Mouse (Mus musculus): ENCODE data around the gene Micall1. TPM values are rescaled to one million over a fixed set of nuclear protein-coding genes. Genes with fewer than 3 reads are reported as not detected.

Micall1 gene
- total and polyA plus RNA-seq, 3 experiments, result 1.7 to 8.9 (median 6.7) TPM

GRCm38 (mm10) chr15:79135332-79135731, 26.6 kb downstream of the Micall1 start:
- TF ChIP-seq CTCF (conservative IDR thresholded peaks at IDR 0.05 in 1 of 2, IDR thresholded peaks at IDR 0.05 in 1 of 2; ENCODE audit: low read depth in 2 of 2, low read length in 2 of 2) (no peak), KAT2A (IDR thresholded peaks at IDR 0.05; ENCODE audit: insufficient replicate concordance, low read length) (no peak), MAX (IDR thresholded peaks at IDR 0.05; ENCODE audit: low read length) (no peak), GABPA (IDR thresholded peaks at IDR 0.05; ENCODE audit: insufficient replicate concordance, low read depth, low read length) (no peak), ETS1 (conservative IDR thresholded peaks at IDR 0.05; ENCODE audit: low read depth, low read length) (no peak), CHD2 (IDR thresholded peaks at IDR 0.05; ENCODE audit: low read length) (no peak), ZNF384 (IDR thresholded peaks at IDR 0.05; ENCODE audit: low read depth, low read length) (no peak), SIN3A (IDR thresholded peaks at IDR 0.05; ENCODE audit: low read length) (no peak), SMC3 (IDR thresholded peaks at IDR 0.05; ENCODE audit: low read depth, low read length) (no peak), BHLHE40 (IDR thresholded peaks at IDR 0.05; ENCODE audit: low read depth, low read length) (no peak), IRF4 (IDR thresholded peaks at IDR 0.05; ENCODE audit: low read depth, low read length) (no peak), UBTF (IDR thresholded peaks at IDR 0.05; ENCODE audit: low read depth, low read length) (no peak), NELFE (IDR thresholded peaks at IDR 0.05; ENCODE audit: low read depth, low read length) (no peak), RAD21 (IDR thresholded peaks at IDR 0.05; ENCODE audit: low read depth, low read length) (no peak), HCFC1 (IDR thresholded peaks at IDR 0.05; ENCODE audit: low read depth, low read length) (no peak), USF1 (IDR thresholded peaks at IDR 0.05; ENCODE audit: low read depth, low read length) (no peak), TCF12 (IDR thresholded peaks at IDR 0.05; ENCODE audit: low read depth, low read length) (no peak), ZC3H11A (IDR thresholded peaks at IDR 0.05; ENCODE audit: low read depth, low read length) (no peak), JUN (IDR thresholded peaks at IDR 0.05; ENCODE audit: insufficient read depth, low read depth, low read length) (no peak), EP300 (IDR thresholded peaks at IDR 0.05; ENCODE audit: low read length) (no peak)
- Histone ChIP-seq H3K27me3 (replicated peaks) (peaks cover under 1% of the 10 kb centered on the region), H3K27ac (ENCODE audit: insufficient read depth, low read depth) (no peak overlapping the region), H3K9me3 (replicated peaks; ENCODE audit: low read length) (no peaks in the 10 kb centered on the region), H3K9ac (ENCODE audit: insufficient read depth, low read depth) (no peak overlapping the region), H3K4me3 (replicated peaks in 1 of 3; ENCODE audit: low read depth in 2 of 3, low read length in 2 of 3, poor library complexity in 1 of 3) (no peak overlapping the region), H3K4me1 (ENCODE audit: control insufficient read depth in 1 of 2, insufficient read depth in 2 of 2) (peaks cover 0 to 10% of the 10 kb centered on the region in 2 experiments; a peak in 2 of 4 replicates), H3K4me2 (ENCODE audit: insufficient read depth, low read depth, poor library complexity, severe bottlenecking) (no peak overlapping the region), H3K36me3 (replicated peaks in 1 of 2; ENCODE audit: control insufficient read depth in 1 of 2, insufficient read depth in 1 of 2, low read length in 1 of 2) (peaks cover 36 to 52% of the 10 kb centered on the region in 2 experiments), H3K79me2 (replicated peaks; ENCODE audit: control insufficient read depth, extremely low read depth, insufficient read depth, poor library complexity, severe bottlenecking) (no peaks in the 10 kb centered on the region)
- no peak for DNase-seq (ENCODE audit: extremely low read depth)
- dilution Hi-C loops (cut with MboI; ENCODE audit: extremely low pct_ligation_motif_present, extremely low pct_unique_long_range_greater_than_20kb, low sequenced_read_pairs), result no loop called here
- in situ Hi-C loops (cut with MboI; ENCODE audit: low pct_ligation_motif_present, low pct_unique_long_range_greater_than_20kb, low sequenced_read_pairs), result loop anchor here (5.0 kb wide), 1 partner anchor 38 kb away; no protein-coding TSS in a partner anchor

All from CH12.LX (cell line).